Mouse (Mus musculus): ENCODE results near the gene Cc2d2a. TPM values are rescaled to one million over a fixed set of nuclear protein-coding genes. Genes with fewer than 3 reads are reported as not detected.

Gene Cc2d2a
- 14.4 and 17.1 TPM in 2 replicates for polyA plus RNA-seq (2015; fragmentation: Nextera tagmentation; extraction: Ambion mirVana)

GRCm38 (mm10) chr5:43661997-43662961 is at the start of gene Cc2d2a:
Gene Cc2d2a (plus strand): TSS chr5:43662346.
- 4% methylated on average over 19 of the region's 19 CpGs for WGBS
- H3K36me3 ChIP-seq, result peaks cover 2% of the 10 kb centered on the region; the same call in 1 of the 2 replicates
- no peaks in the 10 kb centered on the region for H3K27me3 ChIP-seq
- H3K4me2 ChIP-seq, result peak within 1 kb of the TSS; percentile 64
- H3K4me1 ChIP-seq, result peaks cover 23% of the 10 kb centered on the region
- no peaks in the 10 kb centered on the region for H3K9me3 ChIP-seq (replicated peaks)
- peak; percentile 90 for ATAC-seq (replicated peaks; ENCODE audit: low FRiP score)
- peak within 1 kb of the TSS; percentile 55 for H3K4me3 ChIP-seq (replicated peaks)
- peak within 1 kb of the TSS; percentile 97 for H3K27ac ChIP-seq
- peak within 1 kb of the TSS; percentile 44 for H3K9ac ChIP-seq

- Histone ChIP-seq H3K4me1 (no peaks in the 10 kb centered on the region), H3K27ac (no peak overlapping the region), H3K27me3 (no peaks in the 10 kb centered on the region), H3K9me3 (replicated peaks) (no peaks in the 10 kb centered on the region), H3K4me2 (no peak overlapping the region), H3K4me3 (replicated peaks) (no peak overlapping the region), H3K36me3 (no peaks in the 10 kb centered on the region), H3K9ac (no peak overlapping the region)
- 69% methylated on average over 7 of the region's 7 CpGs for WGBS
- no peak for ATAC-seq (replicated peaks; ENCODE audit: low FRiP score)
Observed at GRCm38 (mm10) chr5:43621575-43622299, 40.4 kb upstream of the Cc2d2a start.

GRCm38 (mm10) chr5:43625407-43625806 is 36.7 kb upstream of the Cc2d2a start:
- Histone ChIP-seq H3K9me3 (replicated peaks) (no peaks in the 10 kb centered on the region), H3K27me3 (no peaks in the 10 kb centered on the region), H3K4me2 (no peak overlapping the region), H3K4me1 (no peaks in the 10 kb centered on the region), H3K36me3 (no peaks in the 10 kb centered on the region), H3K9ac (no peak overlapping the region), H3K27ac (no peak overlapping the region), H3K4me3 (replicated peaks) (no peak overlapping the region)
- 61% methylated on average over 4 of the region's 4 CpGs for WGBS
- no peak for ATAC-seq (replicated peaks; ENCODE audit: low FRiP score)

DNA sequence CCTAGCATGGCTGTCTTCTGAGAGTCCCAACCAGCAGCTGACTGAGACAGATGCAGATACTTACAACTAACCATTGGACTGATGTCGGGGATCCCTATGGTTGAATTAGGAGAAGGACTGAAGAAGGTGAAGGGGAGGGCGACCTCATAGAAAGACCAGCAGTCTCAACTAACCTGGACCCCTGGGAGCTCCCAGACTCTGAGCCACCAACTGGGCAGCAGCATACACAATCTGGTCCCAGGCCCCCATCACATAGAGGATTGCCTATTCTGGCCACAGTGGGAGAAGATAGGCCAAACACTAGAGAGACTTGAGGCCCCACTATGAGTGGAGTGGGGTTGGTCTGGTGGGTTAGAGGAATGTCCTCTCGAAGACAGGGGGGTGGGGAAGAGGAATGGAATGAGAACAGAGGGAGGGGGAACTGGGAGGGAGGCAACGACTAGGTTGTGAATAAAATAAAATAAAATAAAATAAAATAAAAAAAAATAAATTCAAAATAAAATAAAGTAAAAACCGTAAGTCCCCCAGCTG is 28.0 kb upstream of the Cc2d2a start:
- ATAC-seq (replicated peaks; ENCODE audit: low FRiP score), result no peak
- Histone ChIP-seq H3K36me3 (no peaks in the 10 kb centered on the region), H3K9ac (no peak overlapping the region), H3K9me3 (replicated peaks) (no peaks in the 10 kb centered on the region), H3K27me3 (no peaks in the 10 kb centered on the region), H3K4me2 (no peak overlapping the region), H3K4me1 (no peaks in the 10 kb centered on the region), H3K4me3 (replicated peaks) (no peak overlapping the region), H3K27ac (no peak overlapping the region)
- 81% methylated on average over 5 of the region's 5 CpGs for WGBS

- ATAC-seq (replicated peaks; ENCODE audit: low FRiP score), result no peak
- Histone ChIP-seq H3K27ac (no peak overlapping the region), H3K36me3 (no peaks in the 10 kb centered on the region), H3K9me3 (replicated peaks) (no peaks in the 10 kb centered on the region), H3K27me3 (no peaks in the 10 kb centered on the region), H3K4me1 (no peaks in the 10 kb centered on the region), H3K4me2 (no peak overlapping the region), H3K4me3 (replicated peaks) (no peak overlapping the region), H3K9ac (no peak overlapping the region)
- WGBS, result 35% methylated on average over 9 of the region's 9 CpGs
Observed at GRCm38 (mm10) chr5:43634602-43635081, 27.5 kb upstream of the Cc2d2a start.

DNA sequence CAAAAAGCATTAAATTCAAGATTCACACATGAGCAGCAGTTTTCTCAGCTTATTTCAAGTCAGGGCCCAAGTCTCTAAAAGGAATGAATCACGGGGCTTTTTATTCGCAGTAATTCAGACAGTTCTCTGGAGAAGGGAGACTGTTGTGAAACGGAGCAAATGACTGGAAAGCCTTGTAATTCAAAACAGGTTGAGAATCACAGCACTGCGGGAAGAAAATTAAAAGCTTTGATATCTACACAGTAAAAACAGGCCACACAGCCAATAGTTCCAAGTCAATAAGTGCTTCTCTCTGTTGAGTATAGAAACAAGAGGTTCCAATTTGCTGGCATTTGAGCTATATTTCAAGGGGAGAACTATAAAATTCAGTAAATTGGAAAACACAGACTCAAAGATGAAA is 17.1 kb upstream of the Cc2d2a start:
- Histone ChIP-seq H3K36me3 (no peaks in the 10 kb centered on the region), H3K4me2 (no peak overlapping the region), H3K27me3 (no peaks in the 10 kb centered on the region), H3K4me3 (replicated peaks) (no peak overlapping the region), H3K4me1 (no peaks in the 10 kb centered on the region), H3K9me3 (replicated peaks) (no peaks in the 10 kb centered on the region), H3K27ac (no peak overlapping the region), H3K9ac (no peak overlapping the region)
- 34% methylated on average over 4 of the region's 4 CpGs for WGBS
- no peak for ATAC-seq (replicated peaks; ENCODE audit: low FRiP score)

- H3K4me3 ChIP-seq (replicated peaks), result no peak overlapping the region
- no peak for ATAC-seq (replicated peaks; ENCODE audit: low FRiP score)
Observed at GRCm38 (mm10) chr5:43647098-43647774, 14.9 kb upstream of the Cc2d2a start.

DNA sequence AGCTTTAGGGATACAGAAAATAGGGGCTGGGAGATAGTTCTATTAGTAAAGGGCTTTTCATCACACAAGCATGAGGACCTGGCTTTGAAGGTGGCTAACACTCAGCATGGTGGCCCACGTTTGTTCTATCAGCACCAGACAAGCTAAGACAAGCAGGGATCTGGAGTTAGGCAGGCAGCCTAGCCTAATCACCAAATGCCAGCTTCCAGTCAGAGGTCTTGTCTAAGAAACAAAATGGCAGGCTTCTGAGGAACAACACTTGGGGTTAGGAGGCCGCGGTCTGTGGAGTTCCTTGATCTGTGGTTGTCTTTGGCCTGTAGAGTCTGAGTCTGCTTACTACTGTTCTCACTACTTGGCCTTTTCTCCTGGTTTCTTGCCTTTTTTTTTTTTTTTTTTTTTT is 648 bp upstream of the Cc2d2a start:
- peak overlapping the region; percentile 64 for H3K4me2 ChIP-seq
- peaks cover 23% of the 10 kb centered on the region for H3K4me1 ChIP-seq
- no peak for ATAC-seq (replicated peaks; ENCODE audit: low FRiP score)
- no peak overlapping the region for H3K4me3 ChIP-seq (replicated peaks)
- no peaks in the 10 kb centered on the region for H3K9me3 ChIP-seq (replicated peaks)
- H3K9ac ChIP-seq, result no peak overlapping the region
- H3K36me3 ChIP-seq, result no peaks in the 10 kb centered on the region
- WGBS, result 93% methylated on average over 3 of the region's 3 CpGs
- no peaks in the 10 kb centered on the region for H3K27me3 ChIP-seq
- peak overlapping the region; percentile 97 for H3K27ac ChIP-seq

More at GRCm38 (mm10) chr5:43647098-43647774, 14.9 kb upstream of the Cc2d2a start:
- Histone ChIP-seq H3K9me3 (replicated peaks) (no peaks in the 10 kb centered on the region), H3K27ac (no peak overlapping the region), H3K27me3 (no peaks in the 10 kb centered on the region), H3K4me2 (no peak overlapping the region), H3K9ac (no peak overlapping the region), H3K36me3 (no peaks in the 10 kb centered on the region), H3K4me1 (no peaks in the 10 kb centered on the region)
- 79% methylated on average over 12 of the region's 12 CpGs for WGBS

DNA sequence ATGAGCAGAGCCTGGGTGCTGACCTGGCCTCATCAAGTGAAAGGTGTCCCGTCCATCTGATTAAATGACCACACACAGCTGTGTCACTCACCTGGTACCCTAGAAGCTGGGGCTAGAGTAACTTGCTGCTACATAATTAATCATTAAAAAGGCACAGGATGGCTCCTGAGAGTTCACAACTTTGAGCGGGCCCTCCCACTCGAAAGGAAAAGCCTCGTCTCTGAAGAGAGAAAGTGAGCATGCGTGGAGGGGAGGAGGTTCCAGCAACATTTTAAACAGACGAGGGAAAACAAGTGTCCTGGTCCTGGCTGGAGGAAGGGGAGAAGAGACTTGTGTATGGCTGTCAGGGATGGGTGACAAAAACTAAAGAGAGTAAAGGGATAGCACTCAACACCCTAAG is 1.4 kb downstream of the Cc2d2a start:
- no peaks in the 10 kb centered on the region for H3K9me3 ChIP-seq (replicated peaks)
- H3K27me3 ChIP-seq, result no peaks in the 10 kb centered on the region
- ATAC-seq (replicated peaks; ENCODE audit: low FRiP score), result peak; percentile 30
- H3K27ac ChIP-seq, result peak overlapping the region; percentile 69
- H3K4me1 ChIP-seq, result peaks cover 23% of the 10 kb centered on the region
- H3K4me2 ChIP-seq, result peak overlapping the region; percentile 64
- peaks cover 2% of the 10 kb centered on the region; the same call in 1 of the 2 replicates for H3K36me3 ChIP-seq
- H3K4me3 ChIP-seq (replicated peaks), result peak overlapping the region; percentile 55
- H3K9ac ChIP-seq, result peak overlapping the region; percentile 19; the same call in 1 of the 2 replicates
- 24% methylated on average over 6 of the region's 6 CpGs for WGBS

GRCm38 (mm10) chr5:43665144-43665543 is 3.0 kb downstream of the Cc2d2a start:
- ATAC-seq (replicated peaks; ENCODE audit: low FRiP score), result no peak
- Histone ChIP-seq H3K4me1 (peaks cover 23% of the 10 kb centered on the region), H3K27me3 (no peaks in the 10 kb centered on the region), H3K4me3 (replicated peaks) (0 out of 2 replicates have a peak overlapping the region, but pooled peaks have one; percentile 6), H3K9ac (no peak overlapping the region), H3K36me3 (peaks cover 2% of the 10 kb centered on the region; the same call in 1 of the 2 replicates), H3K4me2 (peak overlapping the region; percentile 48), H3K9me3 (replicated peaks) (no peaks in the 10 kb centered on the region), H3K27ac (no peak overlapping the region)
- 30% methylated on average over 5 of the region's 5 CpGs for WGBS

DNA sequence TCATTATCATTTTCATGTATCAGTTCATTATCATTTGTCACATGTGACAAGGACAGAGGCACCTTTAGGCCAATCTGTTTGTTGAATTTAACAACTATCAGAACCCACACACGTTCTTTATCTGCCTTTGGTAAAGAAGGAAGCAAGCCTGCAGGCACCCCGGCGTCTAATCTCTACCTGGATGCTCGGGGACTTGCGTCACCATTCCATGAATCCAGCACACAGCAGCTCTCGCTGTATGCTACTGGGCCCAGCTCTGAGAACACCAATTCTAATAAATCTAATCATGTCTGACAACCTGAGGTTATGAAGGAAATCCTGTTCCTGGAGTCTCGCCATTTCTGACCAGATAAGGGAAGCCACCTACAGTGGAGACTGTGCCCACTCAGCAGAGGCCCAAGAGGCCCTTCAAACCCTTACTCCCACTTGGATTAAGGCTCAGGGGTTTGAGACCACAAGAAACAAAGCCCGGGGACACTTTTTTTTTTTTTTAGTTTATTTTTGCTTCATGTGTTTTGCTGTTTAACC is 7.0 kb downstream of the Cc2d2a start:
- Histone ChIP-seq H3K36me3 (peaks cover 8% of the 10 kb centered on the region), H3K4me2 (no peak overlapping the region), H3K4me3 (replicated peaks) (no peak overlapping the region), H3K9ac (no peak overlapping the region), H3K9me3 (replicated peaks) (no peaks in the 10 kb centered on the region), H3K27me3 (no peaks in the 10 kb centered on the region), H3K27ac (no peak overlapping the region), H3K4me1 (peaks cover 15% of the 10 kb centered on the region)
- ATAC-seq (replicated peaks; ENCODE audit: low FRiP score), result no peak
- 72% methylated on average over 8 of the region's 8 CpGs for WGBS

All from kidney, embryonic 15.5 days (tissue).